Mouse (Mus musculus): ENCODE data around the gene Cdc40.

The Cdc40 gene

GRCm38 (mm10) chr10:40882831-40883643 is at the start of gene Cdc40, which contains the start of gene Wasf1:
Gene Cdc40 (minus strand): TSS chr10:40883311.
Gene Wasf1 (plus strand): TSS chr10:40883475.
- peak; percentile 93 for DNase-seq (ENCODE audit: low read depth, low spot score)
- Histone ChIP-seq H3K27me3 (ENCODE audit: control insufficient read depth, insufficient read depth, low read length, poor library complexity, severe bottlenecking) (peaks cover 4% of the 10 kb centered on the region; the same call in 1 of the 2 replicates), H3K36me3 (ENCODE audit: control insufficient read depth, insufficient read depth, low read length, poor library complexity, severe bottlenecking) (0 out of 2 replicates have a peak, but pooled peaks cover 2% of the 10 kb centered on the region)

- Histone ChIP-seq H3K36me3 (ENCODE audit: control insufficient read depth, insufficient read depth, low read length, poor library complexity, severe bottlenecking) (no peaks in the 10 kb centered on the region), H3K27me3 (ENCODE audit: control insufficient read depth, insufficient read depth, low read length, poor library complexity, severe bottlenecking) (no peaks in the 10 kb centered on the region)
- no peak for DNase-seq (ENCODE audit: low read depth, low spot score)
Measured at GRCm38 (mm10) chr10:40919464-40919863, 36.4 kb upstream of the Cdc40 start.

- Histone ChIP-seq H3K36me3 (ENCODE audit: control insufficient read depth, insufficient read depth, low read length, poor library complexity, severe bottlenecking) (no peaks in the 10 kb centered on the region), H3K27me3 (ENCODE audit: control insufficient read depth, insufficient read depth, low read length, poor library complexity, severe bottlenecking) (no peaks in the 10 kb centered on the region)
- no peak for DNase-seq (ENCODE audit: low read depth, low spot score)
Measured at GRCm38 (mm10) chr10:40918669-40919440, 35.7 kb upstream of the Cdc40 start.

GRCm38 (mm10) chr10:40915240-40915639 is 32.1 kb upstream of the Cdc40 start:
- Histone ChIP-seq H3K36me3 (ENCODE audit: control insufficient read depth, insufficient read depth, low read length, poor library complexity, severe bottlenecking) (no peaks in the 10 kb centered on the region), H3K27me3 (ENCODE audit: control insufficient read depth, insufficient read depth, low read length, poor library complexity, severe bottlenecking) (no peaks in the 10 kb centered on the region)
- DNase-seq (ENCODE audit: low read depth, low spot score), result no peak

GRCm38 (mm10) chr10:40910811-40911210 is 27.7 kb upstream of the Cdc40 start:
- DNase-seq (ENCODE audit: low read depth, low spot score), result no peak
- Histone ChIP-seq H3K27me3 (ENCODE audit: control insufficient read depth, insufficient read depth, low read length, poor library complexity, severe bottlenecking) (no peaks in the 10 kb centered on the region), H3K36me3 (ENCODE audit: control insufficient read depth, insufficient read depth, low read length, poor library complexity, severe bottlenecking) (no peaks in the 10 kb centered on the region)

GRCm38 (mm10) chr10:40908580-40908979 is 25.5 kb upstream of the Cdc40 start:
- DNase-seq (ENCODE audit: low read depth, low spot score), result no peak
- no peaks in the 10 kb centered on the region for H3K36me3 ChIP-seq (ENCODE audit: control insufficient read depth, insufficient read depth, low read length, poor library complexity, severe bottlenecking)

GRCm38 (mm10) chr10:40906802-40907201 is 23.7 kb upstream of the Cdc40 start:
- DNase-seq (ENCODE audit: low read depth, low spot score), result no peak
- Histone ChIP-seq H3K27me3 (ENCODE audit: control insufficient read depth, insufficient read depth, low read length, poor library complexity, severe bottlenecking) (no peaks in the 10 kb centered on the region), H3K36me3 (ENCODE audit: control insufficient read depth, insufficient read depth, low read length, poor library complexity, severe bottlenecking) (no peaks in the 10 kb centered on the region)

More at GRCm38 (mm10) chr10:40908580-40908979, 25.5 kb upstream of the Cdc40 start:
- no peaks in the 10 kb centered on the region for H3K27me3 ChIP-seq (ENCODE audit: control insufficient read depth, insufficient read depth, low read length, poor library complexity, severe bottlenecking)

DNA sequence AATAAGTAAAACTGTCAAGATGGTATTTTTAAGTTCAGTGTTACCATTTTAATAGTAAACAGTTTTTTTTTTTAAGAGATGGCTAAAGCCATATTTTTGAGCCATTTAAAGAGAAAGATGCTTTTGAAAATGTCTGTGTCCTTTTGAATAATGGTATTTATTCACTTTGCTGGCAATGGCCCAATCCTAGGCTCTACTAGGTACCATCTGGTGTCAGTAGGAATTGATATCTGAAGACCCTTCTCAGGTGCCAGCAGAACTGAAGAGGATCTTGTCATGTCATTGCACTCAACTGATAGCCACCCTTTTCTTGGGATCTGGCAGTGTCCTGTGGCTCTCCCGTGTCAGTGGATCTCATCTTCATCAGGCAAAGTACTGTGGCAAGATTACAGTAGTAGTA is 23.0 kb upstream of the Cdc40 start:
- Histone ChIP-seq H3K36me3 (ENCODE audit: control insufficient read depth, insufficient read depth, low read length, poor library complexity, severe bottlenecking) (no peaks in the 10 kb centered on the region), H3K27me3 (ENCODE audit: control insufficient read depth, insufficient read depth, low read length, poor library complexity, severe bottlenecking) (no peaks in the 10 kb centered on the region)
- DNase-seq (ENCODE audit: low read depth, low spot score), result no peak

GRCm38 (mm10) chr10:40901786-40902185 is 18.7 kb upstream of the Cdc40 start:
- DNase-seq (ENCODE audit: low read depth, low spot score), result no peak
- no peaks in the 10 kb centered on the region; the same call in 1 of the 2 replicates for H3K27me3 ChIP-seq (ENCODE audit: control insufficient read depth, insufficient read depth, low read length, poor library complexity, severe bottlenecking)

DNA sequence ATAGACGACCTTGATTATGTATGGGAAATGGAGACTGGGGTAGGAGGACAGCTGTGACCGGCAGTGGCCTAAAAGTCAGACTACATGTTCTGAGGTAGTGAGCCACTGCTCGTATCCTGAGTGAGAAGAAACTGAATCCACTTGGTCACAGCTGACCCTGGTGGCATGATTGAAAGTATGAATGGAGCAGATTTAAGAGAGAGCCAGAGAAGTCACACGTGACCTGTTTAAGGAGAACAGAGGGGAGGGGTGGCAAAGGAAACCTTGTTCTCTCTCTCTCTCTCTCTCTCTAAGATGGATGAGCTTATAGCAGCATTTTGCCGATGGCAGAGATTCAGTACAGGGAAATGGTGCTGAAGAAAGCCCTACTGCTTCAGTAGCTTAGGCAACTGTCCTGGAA is 13.5 kb upstream of the Cdc40 start:
- Histone ChIP-seq H3K27me3 (ENCODE audit: control insufficient read depth, insufficient read depth, low read length, poor library complexity, severe bottlenecking) (peaks cover 1% of the 10 kb centered on the region; the same call in 1 of the 2 replicates), H3K36me3 (ENCODE audit: control insufficient read depth, insufficient read depth, low read length, poor library complexity, severe bottlenecking) (no peaks in the 10 kb centered on the region)
- no peak for DNase-seq (ENCODE audit: low read depth, low spot score)

More at GRCm38 (mm10) chr10:40901786-40902185, 18.7 kb upstream of the Cdc40 start:
- H3K36me3 ChIP-seq (ENCODE audit: control insufficient read depth, insufficient read depth, low read length, poor library complexity, severe bottlenecking), result no peaks in the 10 kb centered on the region

- no peak for DNase-seq (ENCODE audit: low read depth, low spot score)
- H3K36me3 ChIP-seq (ENCODE audit: control insufficient read depth, insufficient read depth, low read length, poor library complexity, severe bottlenecking), result no peaks in the 10 kb centered on the region
- H3K27me3 ChIP-seq (ENCODE audit: control insufficient read depth, insufficient read depth, low read length, poor library complexity, severe bottlenecking), result peaks cover 1% of the 10 kb centered on the region; the same call in 1 of the 2 replicates
Measured at GRCm38 (mm10) chr10:40895765-40896164, 12.7 kb upstream of the Cdc40 start.

DNA sequence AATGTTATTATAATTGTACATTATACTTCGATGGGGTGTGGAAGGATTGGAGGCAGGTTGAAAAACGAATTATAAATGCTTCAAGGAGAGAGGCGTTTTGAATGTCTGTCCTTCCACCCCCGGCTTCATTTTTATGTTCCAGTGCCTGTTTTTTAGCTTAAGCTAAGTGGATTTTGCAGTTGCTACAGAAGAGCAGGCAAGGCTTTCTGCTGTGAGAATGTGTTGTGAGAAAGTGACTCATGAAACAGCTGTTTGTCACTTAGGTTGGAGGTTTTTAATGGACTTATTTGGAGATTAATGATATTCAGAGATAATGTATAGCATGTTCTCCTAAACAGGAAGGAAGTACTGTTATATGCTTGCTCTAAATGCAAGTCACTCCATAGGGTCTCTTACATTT is 6.0 kb upstream of the Cdc40 start:
- Histone ChIP-seq H3K36me3 (ENCODE audit: control insufficient read depth, insufficient read depth, low read length, poor library complexity, severe bottlenecking) (no peaks in the 10 kb centered on the region), H3K27me3 (ENCODE audit: control insufficient read depth, insufficient read depth, low read length, poor library complexity, severe bottlenecking) (peaks cover 7% of the 10 kb centered on the region; the same call in 1 of the 2 replicates)
- DNase-seq (ENCODE audit: low read depth, low spot score), result no peak

GRCm38 (mm10) chr10:40887316-40887715 is 4.2 kb upstream of the Cdc40 start:
- Histone ChIP-seq H3K27me3 (ENCODE audit: control insufficient read depth, insufficient read depth, low read length, poor library complexity, severe bottlenecking) (peaks cover 5% of the 10 kb centered on the region; the same call in 1 of the 2 replicates), H3K36me3 (ENCODE audit: control insufficient read depth, insufficient read depth, low read length, poor library complexity, severe bottlenecking) (no peaks in the 10 kb centered on the region)
- DNase-seq (ENCODE audit: low read depth, low spot score), result no peak

DNA sequence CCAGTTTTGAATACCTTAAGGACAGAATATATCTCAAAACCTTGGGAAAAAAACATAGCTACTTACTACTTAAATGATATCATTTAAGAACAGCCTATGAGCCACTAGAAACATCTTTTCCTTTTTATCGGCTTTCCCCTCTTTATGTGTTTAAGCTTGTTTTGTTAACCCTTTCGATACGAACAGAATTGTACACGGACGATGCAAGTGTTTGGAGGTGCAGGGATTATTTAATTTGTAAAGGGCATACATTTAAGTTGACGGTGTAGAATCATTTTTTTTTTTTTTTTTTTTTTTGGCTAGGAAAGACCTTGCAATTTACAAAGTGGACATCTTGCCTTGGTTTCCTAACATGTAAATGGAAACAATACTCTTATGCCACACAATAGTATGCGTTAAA is 2.3 kb upstream of the Cdc40 start:
- Histone ChIP-seq H3K27me3 (ENCODE audit: control insufficient read depth, insufficient read depth, low read length, poor library complexity, severe bottlenecking) (peaks cover 5% of the 10 kb centered on the region; the same call in 1 of the 2 replicates), H3K36me3 (ENCODE audit: control insufficient read depth, insufficient read depth, low read length, poor library complexity, severe bottlenecking) (no peaks in the 10 kb centered on the region)
- DNase-seq (ENCODE audit: low read depth, low spot score), result no peak

GRCm38 (mm10) chr10:40884279-40884806 is 1.2 kb upstream of the Cdc40 start:
- peak; percentile 20 for DNase-seq (ENCODE audit: low read depth, low spot score)
- Histone ChIP-seq H3K27me3 (ENCODE audit: control insufficient read depth, insufficient read depth, low read length, poor library complexity, severe bottlenecking) (peaks cover 5% of the 10 kb centered on the region; the same call in 1 of the 2 replicates), H3K36me3 (ENCODE audit: control insufficient read depth, insufficient read depth, low read length, poor library complexity, severe bottlenecking) (no peaks in the 10 kb centered on the region)
